In genomic region chr19:60681481-60681880, GRCm38 (mm10) we compare ENCODE assay signal across 14 mouse cellular contexts.
DNase-seq lines count a peak whose midpoint lies in the region.
"Had no signal": no experiment of that assay in that cellular context is flagged by ENCODE, and none has a peak within 500 bp of the region (broad histone marks: within the 10 kb centered on the region; RNA-seq: fewer than 3 reads in every experiment).

No protein-coding gene starts in this region.

- peak; percentile 3 for DNase-seq in heart, adult 8-10 months (ENCODE audit: low spot score)
- DNase-seq in heart, adult 9 months (ENCODE audit: low spot score in 2 of 2): no peak
- DNase-seq in spleen, postnatal 36 days (ENCODE audit: low spot score in 2 of 2): peak; percentile 6 to 19
- no peak for DNase-seq in spleen, adult 18-20 months
- DNase-seq in induced T-regulatory cell, adult 2 months (ENCODE audit: low read depth): peak; percentile 65
- no peak for DNase-seq in layer of hippocampus, adult 9-11 months
- no peak for DNase-seq in frontal cortex, postnatal 25 days (ENCODE audit: low spot score in 2 of 2)
- no peak for DNase-seq in embryo, embryonic 10.5 days (ENCODE audit: low spot score)
- DNase-seq: adrenal gland, adult 8-10 months; cerebellum, adult 9-10 months; gastrocnemius, postnatal 36 days; kidney, postnatal 4 days; layer of hippocampus, postnatal 36 days; thymus, postnatal 4 days had no signal

Comparison
In these comparisons a context has a peak if more than half of its experiments do, and no peak if none do; other contexts are left out.
1. DNase-seq: peak in heart, adult 8-10 months (single experiment), spleen, postnatal 36 days (2 of 2) and induced T-regulatory cell, adult 2 months (single experiment); none in heart, adult 9 months (0 of 2), spleen, adult 18-20 months (0 of 2), layer of hippocampus, adult 9-11 months (single experiment), frontal cortex, postnatal 25 days (0 of 2) and embryo, embryonic 10.5 days (single experiment).